Mouse (Mus musculus) urinary bladder, adult 18-20 months (tissue): ENCODE data around the gene Agps.

Source experiments
- DNase-seq, 2 experiments: peaks; one replicate each; pipeline ENCODE4 v3.0.0; 2022; ENCODE audit warnings: low spot score in 2 of 2, mixed read lengths in 2 of 2

The Agps gene

DNA sequence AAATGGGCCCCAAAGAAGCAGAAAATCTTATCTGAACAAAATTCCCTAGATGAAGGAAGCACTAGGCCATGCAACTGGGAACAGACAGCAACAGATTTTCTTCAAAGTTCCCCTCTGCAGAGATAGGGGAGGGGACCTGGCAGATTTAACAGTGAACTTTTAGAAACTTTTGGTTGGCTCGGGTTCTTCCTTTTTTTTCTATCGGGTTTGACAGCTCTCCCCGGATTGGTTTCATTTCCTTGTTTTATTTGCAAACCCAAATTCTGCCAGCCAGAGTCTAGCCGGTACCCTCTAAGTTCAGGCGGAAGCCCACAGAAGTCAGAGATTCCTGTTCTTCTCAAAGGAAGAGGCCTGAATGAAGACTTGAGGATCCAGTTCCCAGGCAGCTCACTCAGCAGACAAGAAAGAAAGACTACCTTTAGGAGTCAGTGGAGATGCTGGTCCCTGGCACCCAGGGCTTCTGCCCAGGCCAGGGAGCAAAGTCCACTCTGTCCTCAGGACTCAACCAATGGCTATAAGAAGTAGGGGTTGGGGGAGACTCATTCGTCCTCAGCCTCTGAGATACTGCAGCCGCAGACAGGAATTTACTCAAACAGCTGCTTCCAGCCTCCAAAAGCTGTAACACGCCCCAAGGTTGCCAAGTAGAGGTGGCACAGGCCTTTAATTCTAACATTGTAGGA, 2.9 kb upstream of the Agps start:
- no peak for DNase-seq

DNA sequence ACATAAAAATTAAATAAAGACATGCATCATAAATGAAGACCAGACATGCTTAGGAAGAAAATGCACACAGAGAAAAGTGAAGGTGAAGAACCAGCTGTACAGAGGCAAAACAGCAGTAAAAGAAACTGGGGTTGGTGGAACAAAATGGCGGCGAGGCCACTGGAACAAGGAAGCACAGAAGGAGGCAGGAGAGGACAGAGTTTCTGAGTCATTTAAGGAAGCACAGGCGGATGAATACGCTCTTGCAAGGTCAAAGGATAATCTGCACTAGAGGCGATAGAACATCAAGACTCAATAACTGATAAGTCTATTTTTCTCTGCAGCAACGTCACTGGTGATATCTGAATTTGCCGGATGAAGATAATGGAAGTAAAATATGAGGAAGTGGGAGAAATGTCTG, 1.7 kb upstream of the Agps start:
- no peak for DNase-seq

DNA sequence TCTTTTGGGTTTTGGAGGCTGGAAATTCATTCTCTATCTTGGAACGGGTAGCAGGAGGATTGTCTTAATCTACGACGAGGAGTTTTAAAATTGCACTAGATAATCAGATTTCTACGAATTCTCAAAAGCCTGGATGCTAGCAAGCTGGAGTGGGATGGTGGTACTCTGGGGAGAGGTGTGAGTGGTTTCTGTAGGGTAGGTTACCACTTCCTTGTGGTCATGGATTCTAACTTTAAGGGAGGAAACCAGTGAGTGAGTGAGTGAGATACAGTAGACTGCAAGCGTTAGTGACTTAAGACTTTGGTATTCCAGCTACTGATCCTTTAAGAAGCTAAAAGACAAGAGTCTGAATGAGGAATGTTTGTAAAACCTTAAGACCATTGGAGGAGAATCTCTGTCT, 804 bp downstream of the Agps start:
- DNase-seq = no peak

DNA sequence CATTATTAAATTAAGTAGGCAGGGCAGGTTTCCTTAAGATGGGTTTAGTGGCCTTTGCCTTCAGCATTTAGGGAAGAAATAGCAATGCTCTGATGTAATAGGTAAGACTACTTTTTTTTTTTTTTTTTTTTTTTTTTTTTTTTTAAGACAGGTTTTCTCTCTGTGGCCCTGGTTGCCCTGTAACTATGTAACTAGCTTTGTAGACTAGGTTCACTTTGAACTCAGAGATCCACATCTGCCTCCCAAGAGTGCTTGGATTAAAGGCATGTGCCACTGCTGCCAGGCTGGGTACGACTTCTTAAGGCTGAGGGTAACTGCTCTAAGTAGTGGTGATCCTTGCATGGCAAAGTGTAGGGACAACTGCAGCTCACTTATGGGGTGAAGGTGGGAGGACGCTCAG, 2.5 kb downstream of the Agps start:
- no peak for DNase-seq

GRCm38 (mm10) chr2:75842302-75842701, 10.3 kb downstream of the Agps start:
- DNase-seq = no peak

GRCm38 (mm10) chr2:75847708-75848107, 15.7 kb downstream of the Agps start:
- no peak for DNase-seq

DNA sequence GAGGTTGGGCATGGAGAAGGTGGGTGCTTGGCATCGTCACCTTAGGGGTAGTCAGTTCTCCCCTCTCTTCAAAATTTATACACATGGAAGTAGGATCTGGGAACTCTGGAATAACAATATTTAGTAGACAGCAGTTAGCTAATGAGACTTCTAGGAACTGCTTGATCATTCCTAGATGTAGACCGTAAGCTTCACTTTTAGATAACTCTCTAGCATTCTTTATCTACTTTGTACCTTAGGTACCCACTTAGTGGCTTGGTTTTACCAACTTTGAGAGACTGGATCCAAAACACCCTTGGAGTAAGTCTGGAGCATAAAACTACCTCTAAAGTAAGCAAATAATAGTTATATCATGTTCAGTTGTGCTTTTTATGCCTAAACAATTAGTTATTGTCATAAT, 20.5 kb downstream of the Agps start:
- DNase-seq = no peak

DNA sequence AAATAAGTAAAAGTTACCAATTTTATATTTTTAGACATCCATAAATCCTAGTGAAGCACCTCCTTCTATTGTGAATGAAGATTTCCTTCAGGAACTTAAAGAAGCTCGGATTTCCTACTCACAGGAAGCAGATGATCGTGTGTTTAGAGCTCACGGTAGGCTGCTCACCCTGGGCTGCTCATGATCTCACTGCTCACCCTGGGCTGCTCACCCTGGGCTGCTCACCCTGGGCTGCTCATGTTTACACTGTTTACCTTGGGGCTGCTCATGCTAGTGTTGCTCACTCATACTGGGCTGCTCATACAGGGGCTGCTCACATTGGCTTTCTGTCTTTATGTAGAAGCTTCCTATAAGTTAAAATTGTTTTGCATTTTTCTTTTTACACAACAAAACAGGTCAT, 22.2 kb downstream of the Agps start:
- no peak for DNase-seq

- no peak for DNase-seq
Observed at GRCm38 (mm10) chr2:75861115-75861514, 29.1 kb downstream of the Agps start.

DNA sequence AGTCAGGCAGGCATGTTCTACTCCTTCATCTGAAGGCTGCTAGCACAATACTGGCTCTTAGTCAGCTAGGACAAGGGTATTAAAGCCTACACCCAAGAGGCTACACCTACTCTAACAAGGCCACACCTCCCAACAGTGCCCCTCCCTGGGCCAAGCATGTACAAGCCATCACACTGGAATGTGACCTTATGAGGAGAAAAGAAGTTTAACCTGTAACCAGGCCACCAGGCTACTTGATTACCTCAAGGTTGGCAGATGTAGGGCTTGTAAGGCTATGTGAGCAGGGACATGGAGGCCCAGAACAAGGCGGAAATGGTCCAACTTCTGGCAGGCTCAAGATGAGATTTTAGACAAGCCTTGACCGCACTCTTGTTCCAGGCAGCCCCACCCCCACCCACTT, 37.6 kb downstream of the Agps start:
- DNase-seq = no peak

DNA sequence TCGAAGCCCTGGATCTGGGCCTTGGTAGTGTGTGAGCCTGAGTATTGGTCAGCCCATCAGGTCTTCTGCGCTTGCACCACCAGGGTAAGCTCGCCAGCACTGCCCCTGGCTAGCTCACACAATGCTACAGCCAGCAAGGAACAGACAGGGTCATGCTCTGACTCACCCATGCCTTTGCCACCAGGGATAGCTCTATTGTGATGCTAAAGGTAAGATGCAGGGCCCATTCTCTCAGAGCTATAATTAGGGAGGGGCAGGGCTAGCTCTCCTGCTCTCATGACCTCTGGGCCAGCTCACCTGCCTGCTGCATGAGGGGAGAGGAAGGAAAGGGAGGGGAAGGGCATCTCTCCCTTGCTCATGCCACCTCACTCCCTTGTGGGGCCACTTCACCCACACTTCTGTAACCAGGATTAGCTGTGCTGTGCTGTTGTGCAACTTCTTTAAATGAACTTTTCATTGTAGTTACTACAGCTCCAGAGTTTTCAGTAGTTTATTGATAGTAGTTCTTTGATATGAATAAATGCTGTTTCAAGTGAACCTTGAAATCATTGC, 42.1 kb downstream of the Agps start:
- no peak for DNase-seq

- DNase-seq = no peak
Observed at GRCm38 (mm10) chr2:75879791-75880190, 47.8 kb downstream of the Agps start.

DNA sequence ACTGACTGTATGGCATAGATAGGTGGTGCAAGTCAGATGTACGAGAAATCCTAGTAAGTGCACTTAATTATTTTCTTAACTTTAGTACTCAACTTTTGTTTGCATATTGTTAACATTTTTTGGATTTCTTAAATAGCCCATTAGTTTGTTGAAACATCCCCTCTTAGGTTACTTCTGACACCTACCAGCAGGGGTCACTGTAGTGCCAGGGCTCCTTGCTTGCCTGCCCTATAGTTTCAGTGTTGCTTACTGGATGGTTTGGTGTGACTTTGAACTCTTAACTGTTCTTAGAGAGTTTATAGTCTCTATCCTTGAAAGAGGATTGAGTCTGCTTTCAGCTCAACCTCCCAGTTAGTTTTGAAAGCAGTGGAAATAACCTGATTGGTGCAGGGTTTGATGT, 51.6 kb downstream of the Agps start:
- peak in 1 of 2 experiments; percentile 40 for DNase-seq

DNA sequence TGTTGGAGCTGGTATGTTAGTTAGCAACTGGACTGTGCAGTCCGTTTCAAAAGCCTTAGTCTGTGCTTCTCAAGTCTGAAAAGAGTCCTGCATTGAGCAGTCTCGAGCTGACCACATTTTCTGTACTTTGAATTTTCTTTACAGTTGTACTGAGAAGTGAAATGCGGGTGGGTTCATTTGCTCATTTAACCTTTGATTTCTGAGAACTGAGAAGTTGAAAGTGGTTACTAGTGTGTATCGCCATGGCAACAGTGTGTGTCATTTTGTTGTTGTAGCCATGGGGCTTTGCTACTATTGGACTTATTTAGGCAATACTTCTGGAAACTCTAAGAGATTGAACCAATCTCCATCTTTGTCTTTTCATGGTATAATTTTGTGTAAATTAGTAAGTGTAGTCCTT, 60.0 kb downstream of the Agps start:
- DNase-seq = no peak

DNA sequence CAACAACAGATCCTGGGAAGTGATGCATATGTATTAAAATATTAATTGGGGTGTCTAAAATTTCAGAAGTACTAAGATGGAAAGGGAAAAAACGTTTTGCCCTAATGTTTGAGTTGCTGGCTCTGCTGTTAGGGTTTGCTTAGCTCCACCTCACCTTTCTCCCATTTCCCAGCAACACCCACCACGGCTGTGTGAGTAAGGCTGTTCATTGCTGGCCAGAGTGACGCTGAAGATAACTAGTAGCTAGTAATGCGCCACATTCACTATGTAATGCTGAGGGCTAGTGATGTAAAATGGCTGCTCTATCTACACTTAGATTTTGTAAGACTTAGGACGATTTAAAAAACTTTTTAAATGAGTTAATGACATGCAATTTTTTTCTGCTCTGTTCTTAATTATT, 63.7 kb downstream of the Agps start:
- DNase-seq = no peak

DNA sequence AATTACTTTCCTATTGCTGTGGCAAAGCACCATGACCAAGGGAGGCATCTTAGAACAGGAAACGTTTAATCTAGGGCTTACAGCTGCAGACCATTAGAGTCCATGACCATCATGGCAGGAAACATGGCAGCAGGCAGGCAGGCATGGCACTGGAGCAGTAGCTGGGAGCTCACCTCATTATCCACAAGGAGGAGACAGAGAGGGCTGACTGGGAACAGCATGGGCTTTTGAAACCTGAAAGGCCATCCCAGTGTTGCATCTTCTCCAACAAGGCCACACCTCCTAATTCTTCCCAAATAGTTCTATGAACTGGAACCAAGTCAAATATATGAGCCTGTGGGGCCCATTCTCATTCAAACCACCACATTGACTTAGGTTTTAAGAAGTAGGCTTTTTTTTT, 68.3 kb downstream of the Agps start:
- DNase-seq = no peak

GRCm38 (mm10) chr2:75901869-75902268, 69.9 kb downstream of the Agps start:
- DNase-seq = no peak

GRCm38 (mm10) chr2:75907142-75907541, 75.2 kb downstream of the Agps start:
- no peak for DNase-seq

GRCm38 (mm10) chr2:75915040-75915439, 83.1 kb downstream of the Agps start:
- no peak for DNase-seq

DNA sequence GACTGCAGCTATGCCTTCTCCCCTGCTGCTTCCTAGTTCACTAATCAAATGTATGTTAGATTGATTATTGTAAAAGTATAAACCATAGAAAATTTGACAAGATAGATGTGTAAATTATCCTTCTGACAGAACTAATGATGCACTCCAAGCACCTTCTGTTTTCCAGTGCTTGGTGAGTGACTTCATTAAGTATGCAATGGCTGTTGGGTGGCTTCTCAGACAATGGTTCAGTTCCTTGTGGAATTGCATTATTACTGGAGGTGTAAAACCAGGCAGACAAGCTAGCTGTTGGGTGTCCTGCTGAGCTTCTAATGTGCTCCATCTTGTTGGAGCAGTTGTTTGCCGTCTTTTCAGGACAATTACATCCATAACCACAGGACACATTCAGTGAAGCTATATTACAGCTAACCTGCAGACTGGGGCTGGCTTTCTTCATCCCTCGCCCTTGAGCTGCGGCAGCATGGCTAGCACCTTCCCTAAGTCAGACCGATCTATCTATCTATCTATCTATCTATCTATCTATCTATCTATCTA, 91.9 kb downstream of the Agps start:
- no peak for DNase-seq

DNA sequence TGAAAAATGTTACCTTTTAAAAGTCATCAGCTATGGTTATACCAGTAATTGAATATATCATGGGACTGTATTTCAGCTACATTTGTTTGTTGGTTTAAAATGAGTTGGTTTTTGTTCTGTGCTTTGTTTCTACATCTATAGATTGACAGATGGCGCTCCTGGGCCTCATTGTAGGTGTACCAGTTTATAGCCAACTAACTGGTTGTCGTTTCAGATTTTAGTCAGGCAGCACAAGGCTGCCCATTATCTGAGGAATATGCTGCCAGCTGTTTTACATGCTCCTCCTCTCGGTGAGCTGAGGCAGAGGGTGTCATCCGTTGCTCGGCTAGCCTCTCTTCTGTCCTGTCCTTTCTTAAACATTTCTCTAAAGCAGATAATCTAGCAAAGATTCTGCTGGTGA, 94.1 kb downstream of the Agps start:
- DNase-seq = no peak

- no peak for DNase-seq
Observed at GRCm38 (mm10) chr2:75928011-75928410, 96.0 kb downstream of the Agps start.

- no peak for DNase-seq
Observed at GRCm38 (mm10) chr2:75929141-75929540, 97.2 kb downstream of the Agps start.
